Mouse (Mus musculus): ENCODE measurements around the gene Aprt.

DNA sequence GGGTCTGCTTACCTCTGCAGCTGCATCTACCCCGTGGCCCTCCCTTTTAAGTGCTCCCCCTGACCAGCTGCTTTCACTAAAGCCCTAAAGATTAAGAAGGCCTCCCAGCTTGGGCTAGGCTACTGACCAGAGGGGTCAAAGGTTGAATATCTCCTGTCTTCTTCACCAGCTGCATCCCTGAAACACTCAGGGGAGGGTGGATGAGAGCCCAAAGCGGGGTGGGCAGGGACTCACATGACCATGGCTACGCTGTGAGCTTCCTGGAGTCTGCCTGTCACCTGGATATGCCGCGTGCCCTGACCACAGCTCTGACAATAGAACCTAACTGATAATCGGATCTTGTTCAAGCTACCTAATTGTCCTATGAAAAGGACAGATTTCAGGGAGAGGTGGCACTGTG lies 46.0 kb upstream of the Aprt start, which contains the start of gene Pabpn1l:
- TF ChIP-seq POLR2A (IDR thresholded peaks at IDR 0.05; ENCODE audit: extremely low read depth, insufficient read depth, low read length) = no peak
- no peak for TF ChIP-seq CTCF (IDR thresholded peaks at IDR 0.05; ENCODE audit: extremely low read depth, insufficient read depth, low read length)
